Mouse (Mus musculus): ENCODE data around the gene Ptgis.

GRCm38 (mm10) chr2:167261106-167261505 is 20.7 kb upstream of the Ptgis start:
- TF ChIP-seq CTCF (IDR thresholded peaks at IDR 0.05; ENCODE audit: control insufficient read depth, insufficient read depth, insufficient read length) (no peak), MAX (IDR thresholded peaks at IDR 0.05) (no peak), MYOD1 (IDR thresholded peaks at IDR 0.05; ENCODE audit: control insufficient read depth, insufficient read length, low read depth) (no peak), USF1 (IDR thresholded peaks at IDR 0.05; ENCODE audit: low read depth) (no peak)
